Mouse (Mus musculus) hindbrain, embryonic 16.5 days (tissue): ENCODE measurements at regions not wholly inside any gene's neighbourhood (a gene's known extent, or its start where the extent isn't known, plus 50 kb on each side); places are given as distances from the start of the nearest gene placed in this dataset.
"Not testable (repeated sequence)": the region's sequence is repeated elsewhere in the genome, so short reads cannot be mapped to it uniquely, and the experiment has no call there.

Experiments used
- ATAC-seq: fragments of 200-750 bp; cut with Nextera tagmentation; 2 replicates; pipeline ENCODE4 v1.8.0; 2017; ENCODE audit warnings: moderate TSS enrichment, moderate library complexity
- H3K27ac ChIP-seq: fragments of 300-500 bp; sonication (generic); 2 replicates; pipeline ENCODE4 v1.5.1; 2014; ENCODE audit warnings: low read depth, mild to moderate bottlenecking, control low read depth, low read length, moderate library complexity
- H3K27me3 ChIP-seq: fragments of 300-500 bp; sonication (generic); replicated peaks from 2 replicates; pipeline ENCODE4 v1.6.1; 2014; ENCODE audit warnings: low read length; ENCODE audit not compliant: control insufficient read depth, insufficient read depth
- H3K36me3 ChIP-seq: fragments of 300-500 bp; sonication (generic); 2 replicates; pipeline ENCODE4 v1.6.1; 2014; ENCODE audit warnings: mild to moderate bottlenecking, low read length, moderate library complexity, mixed read lengths; ENCODE audit not compliant: control insufficient read depth, insufficient read depth
- H3K4me1 ChIP-seq: fragments of 300-500 bp; sonication (generic); 2 replicates; pipeline ENCODE4 v1.6.1; 2014; ENCODE audit warnings: low read depth, low read length; ENCODE audit not compliant: control insufficient read depth, insufficient read depth
- H3K4me2 ChIP-seq: fragments of 300-500 bp; sonication (generic); 2 replicates; pipeline ENCODE4 v1.6.1; 2014; ENCODE audit warnings: mild to moderate bottlenecking, low read length, control low read depth, moderate library complexity
- H3K4me3 ChIP-seq: fragments of 300-500 bp; sonication (generic); 2 replicates; pipeline ENCODE4 v1.5.1; 2014; ENCODE audit warnings: mild to moderate bottlenecking, low read length, control low read depth, moderate library complexity
- H3K9ac ChIP-seq: fragments of 300-500 bp; sonication (generic); 2 replicates; pipeline ENCODE4 v1.6.1; 2014; ENCODE audit warnings: low read depth, mild to moderate bottlenecking, control low read depth, low read length, moderate library complexity
- H3K9me3 ChIP-seq: fragments of 300-500 bp; sonication (generic); 2 replicates; pipeline ENCODE4 v1.6.1; 2014; ENCODE audit warnings: mild to moderate bottlenecking, low read length, moderate library complexity; ENCODE audit not compliant: control insufficient read depth
- WGBS: fragments of 180-500 bp; shearing (Covaris S2); extraction: QIAGEN DNeasy Blood & Tissue Kit; methylation state at CpG from one replicate; pipeline ENCODE4 v1.1.7; 2014; 5-methylcytosine and 5-hydroxymethylcytosine counted together

DNA sequence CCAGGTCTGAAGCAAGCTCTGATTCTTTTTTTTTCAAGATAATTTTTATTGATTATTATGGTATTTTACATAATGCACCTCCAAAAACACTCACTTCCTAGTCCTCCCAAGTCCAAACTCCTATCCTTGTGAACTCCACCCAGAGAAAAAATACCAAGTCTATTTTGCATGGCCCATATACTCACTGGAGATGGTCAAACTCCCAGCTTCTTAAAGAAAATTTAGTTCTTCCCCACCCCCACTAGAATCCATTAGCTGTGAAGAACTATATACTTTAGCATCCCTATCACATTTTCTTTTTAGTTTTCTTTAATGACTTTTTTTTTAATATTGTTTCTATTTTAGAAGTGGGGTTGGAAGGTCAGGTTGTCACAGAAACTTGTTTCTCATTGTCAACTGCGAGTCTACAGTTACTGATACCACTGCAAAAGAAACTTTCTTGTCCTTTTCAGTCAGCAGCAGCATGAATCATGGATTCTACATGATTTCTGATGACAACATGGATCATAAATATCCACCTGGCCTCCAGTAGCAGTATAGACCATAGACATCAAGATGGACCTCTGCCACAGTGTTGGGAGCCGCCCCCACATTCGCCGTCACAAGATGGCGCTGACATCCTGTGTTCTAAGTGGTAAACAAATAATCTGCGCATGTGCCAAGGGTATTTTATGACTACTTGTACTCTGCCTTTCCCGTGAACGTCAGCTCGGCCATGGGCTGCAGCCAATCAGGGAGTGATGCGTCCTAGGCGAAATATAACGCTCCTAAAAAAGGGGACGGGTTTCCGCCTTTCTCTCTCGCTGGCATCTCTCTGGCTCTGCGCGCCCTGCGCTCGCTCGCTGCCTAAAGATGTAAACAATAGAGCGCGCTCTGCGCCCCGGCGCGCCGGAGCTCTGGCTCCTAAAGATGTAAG lies 69.0 kb downstream of the Pgr15l start:
- WGBS: 60% methylated on average over 18 of the region's 27 CpGs
- Histone ChIP-seq H3K4me3 (peak overlapping the region; percentile 31), H3K4me2 (peak overlapping the region; percentile 21; the same call in 1 of the 2 replicates)
- H3K9ac ChIP-seq, H3K36me3 ChIP-seq, H3K4me1 ChIP-seq, H3K27ac ChIP-seq, H3K27me3 ChIP-seq, H3K9me3 ChIP-seq: not testable (repeated sequence)
- ATAC-seq: peak; percentile 82

DNA sequence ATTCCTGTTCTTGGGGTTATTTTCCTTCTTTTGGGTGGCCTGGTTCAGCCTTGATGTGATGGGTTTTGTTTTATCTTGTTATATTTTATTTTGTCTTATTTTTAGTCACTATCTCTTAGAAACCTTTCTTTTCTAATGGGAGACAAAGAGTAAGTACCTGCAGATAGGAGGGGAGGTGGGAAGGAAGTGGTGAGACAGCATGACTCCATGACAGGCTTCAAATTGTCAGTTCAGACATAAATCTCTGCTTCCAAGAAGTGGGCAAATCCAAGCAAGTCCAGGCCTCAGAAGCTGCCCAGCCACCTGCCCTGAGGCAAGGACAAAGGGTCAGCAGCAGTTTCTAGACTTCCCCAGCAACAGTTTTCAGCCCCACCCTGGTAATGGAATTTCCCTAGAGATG lies 69.8 kb downstream of the Pgr15l start:
- Histone ChIP-seq H3K36me3 (no peaks in the 10 kb centered on the region), H3K27me3 (no peaks in the 10 kb centered on the region), H3K4me3 (peak overlapping the region; percentile 31), H3K4me1 (no peaks in the 10 kb centered on the region), H3K27ac (no peak overlapping the region), H3K9me3 (no peaks in the 10 kb centered on the region), H3K4me2 (peak overlapping the region; percentile 42), H3K9ac (no peak overlapping the region; the same call in none of the 2 replicates)
- ATAC-seq: no peak

GRCm38 (mm10) chrX:97156155-97156554 lies 83.8 kb downstream of the Pgr15l start:
- no peaks in the 10 kb centered on the region for H3K36me3 ChIP-seq
- ATAC-seq: no peak
- 91% methylated on average over 2 of the region's 2 CpGs for WGBS
- H3K4me3 ChIP-seq: no peak overlapping the region
- H3K27me3 ChIP-seq: no peaks in the 10 kb centered on the region
- H3K9me3 ChIP-seq: no peaks in the 10 kb centered on the region
- no peak overlapping the region for H3K9ac ChIP-seq
- H3K4me2 ChIP-seq: no peak overlapping the region
- no peaks in the 10 kb centered on the region for H3K4me1 ChIP-seq
- H3K27ac ChIP-seq: no peak overlapping the region
